Mouse (Mus musculus) cerebellum, postnatal 25 days (tissue): Measurements from ENCODE around the gene Surf6.

Source experiments
- DNase-seq, 2 experiments: peaks; one replicate each; pipeline ENCODE4 v3.0.0; 2021; ENCODE audit warnings: mixed read lengths in 2 of 2

Surf6 gene

GRCm38 (mm10) chr2:26902467-26903220 lies at the start of gene Surf6:
TSS of gene Surf6 (minus strand) at chr2:26902879.
- DNase-seq: peak; percentile 95 to 96

DNA sequence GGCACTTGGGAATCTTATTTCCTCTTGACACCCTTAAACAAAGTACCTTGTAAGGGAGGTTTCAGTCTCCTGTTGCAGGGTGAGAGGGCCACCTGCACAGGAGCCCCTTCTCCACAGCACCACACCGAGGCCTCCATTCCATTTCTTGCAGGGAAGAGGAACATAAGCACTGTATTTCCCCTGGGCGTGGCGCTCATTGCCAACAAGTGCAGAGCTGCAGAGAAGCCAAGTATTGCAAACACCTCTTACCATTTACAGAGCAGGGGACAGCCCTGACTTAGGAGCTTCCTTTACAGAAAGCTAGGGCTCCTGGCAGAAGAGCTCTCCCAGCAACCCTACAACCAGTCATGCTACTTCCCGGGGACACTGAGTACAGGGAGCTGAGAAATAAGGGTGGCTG lies 49.5 kb upstream of the Surf6 start:
- DNase-seq: no peak

DNA sequence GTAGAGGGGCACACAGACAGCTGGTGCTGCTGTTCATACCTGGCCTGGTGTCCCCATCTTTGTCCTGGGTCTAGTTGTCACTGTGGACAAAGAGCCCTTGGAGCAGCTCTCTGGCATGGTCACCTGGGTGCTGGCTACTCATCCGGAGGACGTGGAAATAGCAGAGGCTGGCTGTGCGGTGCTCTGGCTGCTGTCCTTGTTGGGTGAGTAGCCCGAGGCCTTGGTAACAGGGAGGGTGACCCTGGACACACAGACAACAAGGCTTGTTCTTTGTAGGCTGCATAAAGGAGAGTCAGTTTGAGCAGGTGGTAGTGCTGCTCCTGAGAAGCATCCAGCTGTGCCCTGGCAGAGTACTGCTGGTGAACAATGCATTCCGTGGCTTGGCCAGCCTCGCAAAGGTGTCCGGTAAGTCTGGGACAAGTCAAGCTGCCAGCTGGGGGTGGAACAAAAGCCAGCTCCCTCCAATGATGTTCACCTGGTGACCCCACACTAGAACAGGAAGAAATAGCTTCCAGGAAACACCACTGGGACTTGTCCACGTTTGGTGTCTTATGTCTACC lies 48.7 kb upstream of the Surf6 start:
- peak; percentile 35 to 53 for DNase-seq

GRCm38 (mm10) chr2:26950411-26950810 lies 47.7 kb upstream of the Surf6 start:
- peak in 1 of 2 experiments; percentile 49 for DNase-seq

DNA sequence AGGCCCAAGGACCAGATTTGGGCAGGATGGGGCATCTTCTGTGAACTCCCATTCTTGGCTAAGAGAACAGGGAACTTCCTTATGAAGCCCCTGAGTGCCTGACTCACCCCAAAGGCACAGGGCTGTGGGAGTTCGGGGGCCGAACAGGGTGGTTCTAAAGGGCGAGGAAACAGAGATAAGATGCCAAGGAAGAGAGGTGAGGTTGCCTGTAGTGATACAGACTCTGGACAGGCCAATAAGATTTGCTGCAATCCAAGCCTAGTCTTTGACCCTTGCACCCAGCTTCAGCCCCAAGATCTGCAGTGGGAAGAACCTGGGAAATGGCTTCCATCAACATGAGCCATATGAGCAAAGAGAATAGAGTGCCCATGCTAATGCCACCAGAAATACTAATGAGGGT lies 40.6 kb upstream of the Surf6 start:
- DNase-seq: no peak

DNA sequence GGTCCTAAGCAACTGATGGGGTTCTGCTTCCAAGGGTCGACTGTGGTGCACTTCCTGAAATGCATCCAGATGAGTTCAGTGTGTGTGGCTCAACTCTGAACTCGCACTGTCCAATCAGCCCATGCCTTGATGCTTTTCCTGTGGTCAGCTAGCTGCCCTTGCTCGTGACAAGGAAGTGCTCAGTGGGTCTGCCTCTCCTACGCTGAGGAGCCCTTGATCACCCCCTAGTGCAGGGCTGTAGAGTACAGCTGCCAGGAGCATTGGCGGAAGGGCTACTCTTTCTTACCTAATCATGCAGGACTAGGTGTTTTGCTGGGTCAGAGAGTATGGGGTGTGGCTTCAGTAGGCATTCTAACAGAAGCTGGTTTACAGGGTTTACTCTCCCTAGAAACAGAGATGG lies 38.9 kb upstream of the Surf6 start:
- no peak for DNase-seq

DNA sequence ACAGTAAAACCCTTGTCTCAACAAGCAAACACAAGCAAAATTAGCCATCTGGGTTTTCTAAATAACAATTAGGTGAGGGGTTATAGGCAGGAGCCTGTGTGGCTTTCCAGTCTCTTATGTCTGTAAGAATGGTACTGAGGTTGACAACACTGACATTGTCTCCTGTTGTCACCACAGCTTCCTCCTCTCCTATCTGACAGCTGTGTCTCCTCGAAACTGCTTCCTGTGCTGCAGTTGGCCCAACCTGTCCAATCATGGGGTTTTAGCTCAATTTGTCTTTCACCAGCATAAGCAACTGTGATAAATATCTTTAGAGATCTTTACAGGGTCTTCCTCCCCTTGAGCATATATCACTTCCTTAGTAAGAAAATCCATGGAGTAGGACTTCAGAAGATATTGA lies 33.7 kb upstream of the Surf6 start:
- DNase-seq: no peak

DNA sequence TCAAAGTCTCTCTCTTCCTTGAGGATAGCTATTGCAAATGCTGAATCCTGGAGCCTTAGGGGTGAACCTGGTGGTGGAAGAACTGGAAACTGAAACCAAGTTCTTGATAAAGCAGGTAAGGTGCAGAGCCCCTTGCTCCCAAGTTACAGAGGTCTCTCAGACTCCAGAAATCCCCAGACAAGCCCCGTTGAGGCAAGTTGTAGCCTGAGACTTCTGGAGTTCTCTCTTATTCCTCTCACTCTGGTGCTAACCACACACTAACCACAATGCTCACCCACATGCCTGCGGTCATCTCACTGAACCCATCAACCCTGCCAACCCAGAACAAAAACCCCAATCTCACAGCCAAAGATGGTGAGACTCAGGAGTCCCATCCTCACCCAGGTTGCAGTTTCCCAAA lies 32.6 kb upstream of the Surf6 start:
- no peak for DNase-seq

DNA sequence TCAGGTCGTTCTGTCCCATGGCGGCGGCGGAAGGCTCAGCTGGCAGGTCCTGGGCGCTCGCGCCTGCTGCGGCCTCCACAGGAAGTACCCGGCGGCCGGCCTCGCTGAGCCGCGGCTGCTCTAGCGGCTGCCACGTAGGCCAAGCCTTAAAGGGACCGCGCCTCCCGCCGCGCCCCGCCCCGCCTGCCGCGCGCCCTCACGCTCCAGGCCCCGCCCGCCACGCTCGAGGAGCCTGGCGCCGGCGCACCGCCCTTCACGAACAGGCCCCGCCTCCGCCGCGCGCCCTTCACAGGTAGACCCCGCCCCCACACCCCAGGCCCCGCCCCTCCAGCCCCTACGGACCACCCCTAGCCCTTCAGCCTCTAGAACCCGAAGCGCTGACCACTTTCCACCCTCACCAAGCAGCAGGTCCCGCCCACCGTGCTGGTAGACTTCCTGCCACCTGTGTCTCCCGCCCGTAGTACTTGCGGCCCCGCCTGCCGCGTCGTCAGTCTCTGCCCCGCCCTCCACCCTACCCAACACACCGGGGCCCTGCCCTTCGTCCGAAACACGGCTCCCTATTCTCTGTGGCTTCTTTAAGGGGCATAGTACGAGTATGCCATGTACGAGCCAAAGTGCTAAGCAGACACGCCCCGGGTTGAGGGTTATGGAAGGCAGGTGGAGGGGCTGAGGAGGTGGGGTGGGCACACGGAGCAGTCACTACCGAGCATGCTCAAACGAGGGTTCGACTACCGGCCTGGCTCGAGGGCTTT lies 30.8 kb upstream of the Surf6 start, which contains the start of the genes Surf4 and Stkld1:
Gene Surf4 (minus strand): TSS at position 625 of the 752 bp plus-strand sequence.
Gene Stkld1 (plus strand): TSS at position 744 of the 752 bp plus-strand sequence.
- DNase-seq: peak; percentile 94 to 98

- DNase-seq: peak in 1 of 2 experiments; percentile 69
These were observed 30.0 kb upstream of the Surf6 start for GRCm38 (mm10) chr2:26932473-26933303.

GRCm38 (mm10) chr2:26930390-26930789 lies 27.7 kb upstream of the Surf6 start:
- DNase-seq: peak; percentile 66 to 84

GRCm38 (mm10) chr2:26927745-26928476 lies 25.2 kb upstream of the Surf6 start:
- DNase-seq: no peak

DNA sequence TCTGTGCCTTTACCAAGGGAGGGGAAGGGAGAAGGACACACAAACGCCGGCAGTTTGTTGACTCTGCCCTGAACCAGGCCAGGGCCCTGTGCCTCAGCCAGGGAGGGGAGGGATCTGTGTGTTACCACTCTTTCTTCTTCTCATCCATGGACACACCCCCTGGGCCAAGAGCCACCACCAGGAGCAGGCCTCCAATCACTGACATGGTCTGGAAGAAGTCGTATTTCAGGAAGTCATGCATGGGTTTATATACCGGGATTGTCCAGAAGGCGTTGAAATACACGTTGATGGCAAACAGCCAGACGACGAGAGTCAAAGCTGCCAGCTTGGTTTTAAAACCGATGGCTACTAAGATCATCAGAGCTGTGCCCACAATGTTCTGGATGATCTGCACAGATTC lies 19.1 kb upstream of the Surf6 start:
- DNase-seq: no peak

GRCm38 (mm10) chr2:26920190-26920855 lies 17.6 kb upstream of the Surf6 start:
- DNase-seq: no peak

- DNase-seq: no peak
These were observed 17.0 kb upstream of the Surf6 start for GRCm38 (mm10) chr2:26919684-26920083.

DNA sequence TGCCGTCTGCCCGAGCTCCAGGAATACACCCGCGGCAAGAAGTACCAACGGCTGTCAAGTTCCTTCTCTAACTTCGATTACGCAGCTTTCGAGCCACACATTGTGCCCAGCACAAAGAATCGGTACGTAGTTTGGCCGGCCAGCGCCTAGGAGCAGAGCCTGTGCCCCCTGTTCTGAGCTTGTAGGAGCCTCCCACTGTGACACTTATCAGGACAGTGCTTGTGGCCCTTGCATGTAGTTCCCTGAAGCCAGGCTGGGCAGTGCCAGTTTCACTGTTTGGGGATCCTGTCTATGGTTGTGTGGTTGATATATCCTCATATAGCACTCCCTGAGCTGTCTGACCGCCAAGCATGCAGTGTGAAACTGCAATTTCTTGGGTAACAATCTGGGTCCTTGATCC lies 14.1 kb upstream of the Surf6 start:
- no peak for DNase-seq

GRCm38 (mm10) chr2:26915927-26916728 lies 13.4 kb upstream of the Surf6 start, which contains the start of the genes Surf2 and Surf1:
TSS of gene Surf2 (plus strand) at chr2:26916367.
TSS of gene Surf1 (minus strand) at chr2:26916530.
- DNase-seq: peak; percentile 87

DNA sequence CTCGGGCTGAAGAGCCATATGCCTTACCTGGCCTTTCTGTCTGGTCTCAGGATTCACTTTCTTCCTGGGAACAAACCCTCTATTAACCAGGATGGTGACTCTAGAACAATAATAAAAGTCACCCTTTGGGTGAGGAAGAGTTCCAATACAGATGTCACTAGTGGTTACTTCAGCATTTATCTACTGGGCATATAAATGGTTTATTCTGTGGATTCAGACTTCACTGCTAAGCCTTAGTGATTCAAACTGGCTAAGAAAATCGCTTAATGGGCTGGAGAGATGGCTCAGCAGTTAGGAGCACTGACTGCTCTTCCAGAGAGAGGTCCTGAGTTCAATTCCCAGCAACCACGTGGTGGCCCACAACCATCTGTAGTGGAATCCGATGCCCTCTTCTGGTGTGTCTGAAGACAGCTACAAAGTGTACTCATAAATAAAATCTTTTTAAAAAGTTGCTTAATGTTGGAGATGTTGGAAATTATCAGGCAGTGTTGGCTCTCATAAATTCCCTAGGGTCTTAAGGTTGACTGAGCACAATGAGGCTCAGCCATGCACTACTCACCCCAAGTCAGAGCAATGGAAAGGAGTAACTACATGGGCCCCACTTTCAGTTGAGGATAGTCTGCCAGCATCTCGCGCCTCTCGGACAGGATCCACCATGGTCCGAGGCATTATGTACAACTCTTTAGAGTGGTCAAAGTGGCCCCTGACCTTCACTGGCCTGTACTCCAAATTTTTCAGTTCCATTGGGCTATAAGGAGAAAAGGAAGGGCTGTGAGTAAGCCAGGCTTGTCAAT lies 11.7 kb upstream of the Surf6 start:
- DNase-seq: no peak

- DNase-seq: no peak
These were observed 10.9 kb upstream of the Surf6 start for GRCm38 (mm10) chr2:26913416-26914147.
